Mouse (Mus musculus): ENCODE results near the gene Zfp874a. TPM values are rescaled to one million over a fixed set of nuclear protein-coding genes. Genes with fewer than 3 reads are reported as not detected.

Gene Zfp874a
- polyA plus RNA-seq (2014; fragmentation: Illumina TruSeq; extraction: RNeasy Lipid Tissue Mini Kit (QIAGEN cat#74804); ENCODE audit: low read depth, low replicate concordance): 75.3 TPM

GRCm38 (mm10) chr13:67451172-67452020 is at the start of gene Zfp874a:
Zfp874a (minus strand) TSS chr13:67451624.

GRCm38 (mm10) chr13:67500084-67500719 is 48.8 kb upstream of the Zfp874a start, which contains the start of gene Zfp58:
Zfp58 (minus strand) TSS chr13:67500555.

GRCm38 (mm10) chr13:67483625-67484423 is 32.4 kb upstream of the Zfp874a start, which contains the start of gene Zfp874b:
Zfp874b (minus strand) TSS chr13:67484258.

GRCm38 (mm10) chr13:67421207-67421857 is 30.1 kb downstream of the Zfp874a start, which contains the start of gene Zfp459:
Zfp459 (minus strand) TSS chr13:67421418.

GRCm38 (mm10) chr13:67399183-67399903 is 52.1 kb downstream of the Zfp874a start, which contains the start of gene Zfp429:
Zfp429 (minus strand) TSS chr13:67399819.

GRCm38 (mm10) chr13:67375050-67375911 is 76.1 kb downstream of the Zfp874a start, which contains the start of the genes Gm28041 and Zfp456:
Gm28041 (minus strand) TSS chr13:67375733.
Zfp456 (minus strand) TSS chr13:67375810.

Other genes with a start within 250 kb of the Zfp874a start
- 2.8 TPM for gene Zfp458, start 173.2 kb downstream of the Zfp874a start, polyA plus RNA-seq (2014; fragmentation: Illumina TruSeq; extraction: RNeasy Lipid Tissue Mini Kit (QIAGEN cat#74804); ENCODE audit: low read depth, low replicate concordance)
- gene Zfp457, start 145.1 kb downstream of the Zfp874a start, polyA plus RNA-seq (2014; fragmentation: Illumina TruSeq; extraction: RNeasy Lipid Tissue Mini Kit (QIAGEN cat#74804); ENCODE audit: low read depth, low replicate concordance): 0.69 TPM
- gene Zfp595, start 119.1 kb downstream of the Zfp874a start, polyA plus RNA-seq (2014; fragmentation: Illumina TruSeq; extraction: RNeasy Lipid Tissue Mini Kit (QIAGEN cat#74804); ENCODE audit: low read depth, low replicate concordance): 12.4 TPM
- not detected for gene Gm28044, start 91.1 kb downstream of the Zfp874a start, polyA plus RNA-seq (2014; fragmentation: Illumina TruSeq; extraction: RNeasy Lipid Tissue Mini Kit (QIAGEN cat#74804); ENCODE audit: low read depth, low replicate concordance)
- gene Zfp953, start 91.0 kb downstream of the Zfp874a start, polyA plus RNA-seq (2014; fragmentation: Illumina TruSeq; extraction: RNeasy Lipid Tissue Mini Kit (QIAGEN cat#74804); ENCODE audit: low read depth, low replicate concordance): 8.5 TPM
- not detected for gene Gm28041, start 75.9 kb downstream of the Zfp874a start, polyA plus RNA-seq (2014; fragmentation: Illumina TruSeq; extraction: RNeasy Lipid Tissue Mini Kit (QIAGEN cat#74804); ENCODE audit: low read depth, low replicate concordance)
- gene Zfp456, start 75.8 kb downstream of the Zfp874a start, polyA plus RNA-seq (2014; fragmentation: Illumina TruSeq; extraction: RNeasy Lipid Tissue Mini Kit (QIAGEN cat#74804); ENCODE audit: low read depth, low replicate concordance): 2.1 TPM
- gene Zfp429, start 51.8 kb downstream of the Zfp874a start, polyA plus RNA-seq (2014; fragmentation: Illumina TruSeq; extraction: RNeasy Lipid Tissue Mini Kit (QIAGEN cat#74804); ENCODE audit: low read depth, low replicate concordance): 6.3 TPM
- 0.21 TPM for gene Zfp459, start 30.2 kb downstream of the Zfp874a start, polyA plus RNA-seq (2014; fragmentation: Illumina TruSeq; extraction: RNeasy Lipid Tissue Mini Kit (QIAGEN cat#74804); ENCODE audit: low read depth, low replicate concordance)
- gene Zfp874b, start 32.6 kb upstream of the Zfp874a start, polyA plus RNA-seq (2014; fragmentation: Illumina TruSeq; extraction: RNeasy Lipid Tissue Mini Kit (QIAGEN cat#74804); ENCODE audit: low read depth, low replicate concordance): 22.3 TPM
- 14.5 TPM for gene Zfp58, start 48.9 kb upstream of the Zfp874a start, polyA plus RNA-seq (2014; fragmentation: Illumina TruSeq; extraction: RNeasy Lipid Tissue Mini Kit (QIAGEN cat#74804); ENCODE audit: low read depth, low replicate concordance)
- gene Gm26965, start 74.5 kb upstream of the Zfp874a start, polyA plus RNA-seq (2014; fragmentation: Illumina TruSeq; extraction: RNeasy Lipid Tissue Mini Kit (QIAGEN cat#74804); ENCODE audit: low read depth, low replicate concordance): not detected
- 9.1 TPM for gene Zfp87, start 74.6 kb upstream of the Zfp874a start, polyA plus RNA-seq (2014; fragmentation: Illumina TruSeq; extraction: RNeasy Lipid Tissue Mini Kit (QIAGEN cat#74804); ENCODE audit: low read depth, low replicate concordance)
- 8.8 TPM for gene Zfp748, start 102.2 kb upstream of the Zfp874a start, polyA plus RNA-seq (2014; fragmentation: Illumina TruSeq; extraction: RNeasy Lipid Tissue Mini Kit (QIAGEN cat#74804); ENCODE audit: low read depth, low replicate concordance)
- gene Zfp729b, start 158.1 kb upstream of the Zfp874a start, polyA plus RNA-seq (2014; fragmentation: Illumina TruSeq; extraction: RNeasy Lipid Tissue Mini Kit (QIAGEN cat#74804); ENCODE audit: low read depth, low replicate concordance): 15.0 TPM
- gene Gm49345, start 186.1 kb upstream of the Zfp874a start, polyA plus RNA-seq (2014; fragmentation: Illumina TruSeq; extraction: RNeasy Lipid Tissue Mini Kit (QIAGEN cat#74804); ENCODE audit: low read depth, low replicate concordance): not detected
- gene Zfp729a, start 186.2 kb upstream of the Zfp874a start, polyA plus RNA-seq (2014; fragmentation: Illumina TruSeq; extraction: RNeasy Lipid Tissue Mini Kit (QIAGEN cat#74804); ENCODE audit: low read depth, low replicate concordance): 8.7 TPM
- gene Zfp738, start 235.4 kb upstream of the Zfp874a start, polyA plus RNA-seq (2014; fragmentation: Illumina TruSeq; extraction: RNeasy Lipid Tissue Mini Kit (QIAGEN cat#74804); ENCODE audit: low read depth, low replicate concordance): 5.6 TPM